Mouse (Mus musculus) olfactory bulb, adult 2 months (tissue): ENCODE results near the gene Nol11. TPM values are rescaled to one million over a fixed set of nuclear protein-coding genes. Genes with fewer than 3 reads are reported as not detected.
"Not testable (repeated sequence)": the region's sequence is repeated elsewhere in the genome, so short reads cannot be mapped to it uniquely, and the experiment has no call there.

ENCODE experiments used
- H3K27ac ChIP-seq: fragments of 200-500 bp; 2 replicates; pipeline ENCODE4 v1.5.1; 2012; ENCODE audit warnings: low read depth, low read length; ENCODE audit not compliant: insufficient read depth
- H3K4me1 ChIP-seq: fragments of 200-500 bp; 2 replicates; pipeline ENCODE4 v1.6.1; 2012; ENCODE audit warnings: low read length; ENCODE audit not compliant: control insufficient read depth, insufficient read depth
- H3K4me3 ChIP-seq: fragments of 200-500 bp; 2 replicates; pipeline ENCODE4 v1.5.1; 2012; ENCODE audit warnings: mild to moderate bottlenecking, low read depth, low read length, moderate library complexity; ENCODE audit not compliant: insufficient read depth
- CTCF ChIP-seq: fragments of 200-500 bp; IDR thresholded peaks from 2 replicates; pipeline ENCODE4 v1.5.1; 2012; ENCODE audit warnings: low read depth, mild to moderate bottlenecking, low read length, moderate library complexity; ENCODE audit not compliant: insufficient read depth
- POLR2A ChIP-seq: fragments of 200-500 bp; IDR thresholded peaks from 2 replicates; pipeline ENCODE4 v1.6.1; 2012; ENCODE audit warnings: mild to moderate bottlenecking, low read depth, low read length, moderate library complexity; ENCODE audit not compliant: insufficient read depth
- WGBS: fragments of 180-500 bp; shearing (Covaris S2); methylation state at CpG from one replicate; pipeline ENCODE4 v1.1.7; 2018; 5-methylcytosine and 5-hydroxymethylcytosine counted together
- polyA plus RNA-seq: library from polyadenylated mRNA; stranded (reverse); fragments of >200 nt; gene quantifications from 2 replicates; pipeline ENCODE4 v1.2.4, GENCODE M21; 2012; ENCODE audit warnings: low replicate concordance; ENCODE audit not compliant: missing spikeins, insufficient read depth, insufficient read length

The Nol11 gene
- polyA plus RNA-seq, 1 experiment, result not detected

DNA sequence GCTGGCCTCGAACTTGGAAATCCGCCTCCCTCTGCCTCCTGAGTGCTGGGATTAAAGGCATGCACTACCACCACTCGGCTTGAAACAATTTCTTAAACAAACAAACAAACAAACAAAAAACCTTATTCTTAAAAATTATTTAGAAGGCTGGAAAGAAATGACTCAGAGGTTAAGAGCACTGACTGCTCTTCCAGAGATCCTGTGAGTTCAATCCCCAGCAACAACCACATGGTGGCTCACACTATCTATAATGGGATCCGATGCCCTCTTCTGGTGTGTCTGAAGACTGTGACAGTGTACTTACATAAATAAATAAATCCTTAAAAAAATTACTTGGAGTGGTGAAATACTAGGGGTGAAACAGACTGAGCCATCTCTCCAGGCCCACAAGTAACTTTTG is 28.0 kb downstream of the Nol11 start:
- Histone ChIP-seq H3K27ac (no peak overlapping the region), H3K4me3 (no peak overlapping the region), H3K4me1 (no peaks in the 10 kb centered on the region)
- TF ChIP-seq POLR2A (no peak), CTCF (no peak)
- 82% methylated on average over 4 of the region's 4 CpGs for WGBS

DNA sequence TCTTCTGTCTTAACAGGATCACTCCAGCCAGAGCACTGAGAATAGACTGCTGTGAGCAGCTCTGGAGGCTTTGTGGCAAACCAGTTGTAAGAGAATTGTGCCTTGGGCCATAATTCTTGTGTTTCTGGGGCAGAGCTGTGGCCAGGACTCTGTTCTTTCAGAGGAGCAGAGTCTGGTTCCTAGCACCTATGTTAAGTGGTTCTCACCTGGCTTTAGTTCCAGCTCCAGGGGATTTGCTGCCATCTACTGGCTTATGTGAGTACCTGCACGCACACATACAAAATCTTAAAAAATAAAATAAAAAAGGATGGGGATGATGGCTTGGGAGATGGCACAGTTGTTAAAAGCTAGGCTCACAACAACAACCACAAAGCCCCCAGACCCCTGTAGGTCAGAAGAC is 30.1 kb downstream of the Nol11 start:
- Histone ChIP-seq H3K27ac (no peak overlapping the region), H3K4me3 (no peak overlapping the region), H3K4me1 (no peaks in the 10 kb centered on the region)
- 65% methylated on average over 1 of the region's 1 CpGs for WGBS
- TF ChIP-seq CTCF, result no peak
- TF ChIP-seq POLR2A, result no peak

- 45% methylated on average over 5 of the region's 5 CpGs for WGBS
- Histone ChIP-seq H3K4me1 (no peaks in the 10 kb centered on the region), H3K27ac (no peak overlapping the region), H3K4me3 (no peak overlapping the region)
- TF ChIP-seq POLR2A (no peak), CTCF (no peak)
These were observed 32.1 kb downstream of the Nol11 start for GRCm38 (mm10) chr11:107156977-107157642.

DNA sequence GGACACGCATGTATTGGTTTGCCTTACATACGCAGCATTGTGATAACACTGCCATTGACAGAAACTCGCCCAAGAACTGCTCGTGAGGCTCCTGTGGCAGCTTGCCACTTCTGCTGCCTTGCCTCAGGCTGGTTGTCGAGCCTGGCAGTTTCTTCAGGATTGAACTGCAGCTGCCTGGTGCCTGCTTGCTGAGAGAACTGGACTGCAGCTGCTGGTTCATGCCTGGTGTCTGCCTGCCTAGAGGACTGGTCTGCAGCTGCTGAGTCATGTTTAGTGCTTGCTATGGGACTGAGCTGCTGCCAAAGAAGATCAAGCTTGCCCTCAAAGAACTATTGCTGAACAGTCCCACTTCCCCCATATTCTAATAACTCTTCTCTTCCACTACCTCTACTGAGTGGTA is 33.9 kb downstream of the Nol11 start:
- H3K4me3 ChIP-seq, result no peak overlapping the region
- no peak overlapping the region for H3K27ac ChIP-seq
- TF ChIP-seq CTCF (no peak), POLR2A (no peak)
- 67% methylated on average over 5 of the region's 5 CpGs for WGBS
- H3K4me1 ChIP-seq, result no peaks in the 10 kb centered on the region

- WGBS, result 75% methylated on average over 7 of the region's 7 CpGs
- Histone ChIP-seq H3K27ac (no peak overlapping the region), H3K4me1 (no peaks in the 10 kb centered on the region), H3K4me3 (no peak overlapping the region)
- no peak for TF ChIP-seq CTCF
- TF ChIP-seq POLR2A, result no peak
These were observed 34.8 kb downstream of the Nol11 start for GRCm38 (mm10) chr11:107154431-107154830.

DNA sequence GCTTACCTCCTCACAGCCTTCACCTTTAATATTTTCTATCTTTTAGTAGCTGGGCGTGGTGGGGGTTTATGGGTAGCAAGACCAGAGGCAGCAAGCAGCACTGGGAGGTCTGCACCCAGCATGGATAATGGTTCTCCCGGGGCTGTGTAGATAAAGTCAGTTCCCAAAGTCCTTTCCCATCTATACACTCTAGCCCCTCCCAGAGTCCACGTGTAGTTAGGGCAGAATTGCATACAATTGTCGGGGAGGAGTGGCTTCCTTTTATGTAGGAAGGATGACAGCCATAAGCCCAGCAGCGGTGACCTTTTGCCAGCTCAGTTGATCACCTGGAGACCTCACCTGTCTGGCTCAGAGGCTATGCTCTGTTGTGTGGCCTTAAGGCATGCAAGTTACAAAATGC is 35.5 kb downstream of the Nol11 start:
- no peak overlapping the region for H3K27ac ChIP-seq
- TF ChIP-seq POLR2A (no peak), CTCF (no peak)
- 81% methylated on average over 5 of the region's 5 CpGs for WGBS
- H3K4me1 ChIP-seq, result no peaks in the 10 kb centered on the region
- no peak overlapping the region for H3K4me3 ChIP-seq

- H3K4me1 ChIP-seq, result no peaks in the 10 kb centered on the region
- 77% methylated on average over 7 of the region's 7 CpGs for WGBS
- TF ChIP-seq CTCF (no peak), POLR2A (no peak)
- H3K27ac ChIP-seq, result no peak overlapping the region
- no peak overlapping the region for H3K4me3 ChIP-seq
These were observed 37.4 kb downstream of the Nol11 start for GRCm38 (mm10) chr11:107151809-107152208.

DNA sequence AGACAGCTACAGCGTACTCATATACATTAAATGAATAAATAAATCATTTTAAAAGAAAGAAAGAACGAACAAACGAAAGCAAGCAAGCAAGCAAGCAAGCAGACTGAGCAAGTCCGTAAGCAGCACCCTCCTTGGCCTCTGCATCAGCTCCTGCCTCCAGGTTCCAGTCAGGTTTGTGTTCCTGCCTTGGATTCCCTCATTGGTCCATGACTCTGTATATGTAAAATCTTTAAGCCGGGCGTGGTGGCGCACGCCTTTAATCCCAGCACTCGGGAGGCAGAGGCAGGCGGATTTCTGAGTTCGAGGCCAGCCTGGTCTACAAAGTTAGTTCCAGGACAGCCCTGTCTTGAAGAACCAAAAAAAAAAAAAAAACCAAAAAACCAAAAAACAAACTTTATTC is 45.2 kb downstream of the Nol11 start:
- not testable (repeated sequence) for H3K4me3 ChIP-seq, H3K4me1 ChIP-seq, H3K27ac ChIP-seq
- 97% methylated on average over 11 of the region's 11 CpGs for WGBS

DNA sequence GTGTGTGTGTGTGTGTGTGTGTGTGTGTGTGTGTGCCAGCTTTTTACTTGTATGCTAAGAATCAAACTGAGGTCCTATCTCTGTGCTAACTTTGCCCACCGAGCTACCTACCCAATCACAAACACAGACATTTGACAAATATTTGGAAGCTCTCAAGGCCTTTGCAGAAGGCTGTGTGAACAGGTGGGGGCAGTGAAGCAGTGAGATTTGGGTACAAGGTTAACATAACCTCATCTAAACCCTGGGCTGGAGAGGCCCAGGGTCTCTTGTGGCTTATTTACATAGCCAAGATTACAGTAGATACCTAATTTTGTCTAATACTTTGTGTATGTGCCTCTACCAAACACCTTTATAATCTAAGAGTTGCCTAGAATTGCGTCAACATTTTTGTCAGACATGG is 46.8 kb downstream of the Nol11 start:
- no peak for TF ChIP-seq CTCF
- no peak for TF ChIP-seq POLR2A
- Histone ChIP-seq H3K27ac (no peak overlapping the region), H3K4me1 (no peaks in the 10 kb centered on the region), H3K4me3 (no peak overlapping the region)
- 90% methylated on average over 2 of the region's 2 CpGs for WGBS

DNA sequence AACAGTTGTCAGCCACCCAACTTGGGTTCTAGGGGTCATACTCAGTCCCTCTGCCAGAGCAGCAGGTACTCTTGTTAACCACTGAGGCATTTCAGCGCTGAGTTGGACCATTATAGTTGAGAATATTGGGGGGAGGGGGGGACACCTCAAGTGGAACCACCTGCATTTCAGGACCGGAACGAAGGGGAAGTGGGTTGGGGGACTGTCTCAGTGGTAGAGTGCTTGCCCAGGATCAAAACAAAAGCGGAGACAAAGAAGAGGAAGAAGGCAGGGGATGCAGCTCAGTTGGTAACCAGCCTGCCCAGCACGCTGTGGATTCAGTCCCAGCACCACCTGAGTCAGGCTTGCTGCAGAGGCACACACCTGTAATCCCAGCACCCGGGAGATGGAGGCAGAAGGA is 48.4 kb downstream of the Nol11 start:
- no peak overlapping the region for H3K27ac ChIP-seq
- WGBS, result 19% methylated on average over 6 of the region's 6 CpGs
- H3K4me1 ChIP-seq, result no peaks in the 10 kb centered on the region
- TF ChIP-seq CTCF (no peak), POLR2A (no peak)
- no peak overlapping the region for H3K4me3 ChIP-seq
